Mouse (Mus musculus): Measurements from ENCODE around the gene Gm10718. TPM values are rescaled to one million over a fixed set of nuclear protein-coding genes. Genes with fewer than 3 reads are reported as not detected.
"Not testable (repeated sequence)": the region's sequence is repeated elsewhere in the genome, so short reads cannot be mapped to it uniquely, and the experiment has no call there.

Gm10718 gene
- 1.5 TPM in 1 of 2 replicates, not detected in the other for polyA plus RNA-seq (2015; fragmentation: Nextera tagmentation; extraction: Ambion mirVana)

DNA sequence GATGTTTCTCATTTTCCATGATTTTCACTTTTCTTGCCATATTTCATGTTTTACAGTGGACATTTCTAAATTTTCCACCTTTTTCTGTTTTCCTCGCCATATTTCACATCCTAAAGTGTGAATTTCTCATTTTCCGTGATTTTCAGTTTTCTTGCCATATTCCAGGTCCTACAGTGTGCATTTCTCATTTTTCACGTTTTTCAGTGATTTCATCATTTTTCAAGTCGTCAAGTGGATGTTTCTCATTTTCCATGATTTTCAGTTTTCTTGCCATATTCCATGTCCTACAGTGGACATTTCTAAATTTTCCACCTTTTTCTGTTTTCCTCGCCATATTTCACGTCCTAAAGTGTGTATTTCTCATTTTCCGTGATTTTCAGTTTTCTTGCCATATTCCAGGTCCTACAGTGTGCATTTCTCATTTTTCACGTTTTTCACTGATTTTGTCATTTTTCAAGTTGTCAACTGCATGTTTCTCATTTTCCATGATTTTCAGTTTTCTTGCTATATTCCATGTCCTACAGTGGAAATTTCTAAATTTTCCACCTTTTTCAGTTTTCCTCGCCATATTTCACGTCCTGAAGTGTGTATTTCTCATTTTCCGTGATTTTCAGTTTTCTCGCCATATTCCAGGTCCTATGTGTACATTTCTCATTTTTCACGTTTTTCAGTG is at the start of gene Gm10718:
Gm10718 (plus strand) TSS at position 236 of the 673 bp plus-strand sequence.
- 76% methylated on average over 12 of the region's 13 CpGs for WGBS
- H3K9me3 ChIP-seq; H3K36me3 ChIP-seq; H3K4me3 ChIP-seq; H3K4me2 ChIP-seq; H3K4me1 ChIP-seq; ATAC-seq (ENCODE audit: insufficient number of reproducible peaks, insufficient read depth, low FRiP score, low TSS enrichment, low read depth); H3K27me3 ChIP-seq; H3K9ac ChIP-seq; H3K27ac ChIP-seq: not testable (repeated sequence)

DNA sequence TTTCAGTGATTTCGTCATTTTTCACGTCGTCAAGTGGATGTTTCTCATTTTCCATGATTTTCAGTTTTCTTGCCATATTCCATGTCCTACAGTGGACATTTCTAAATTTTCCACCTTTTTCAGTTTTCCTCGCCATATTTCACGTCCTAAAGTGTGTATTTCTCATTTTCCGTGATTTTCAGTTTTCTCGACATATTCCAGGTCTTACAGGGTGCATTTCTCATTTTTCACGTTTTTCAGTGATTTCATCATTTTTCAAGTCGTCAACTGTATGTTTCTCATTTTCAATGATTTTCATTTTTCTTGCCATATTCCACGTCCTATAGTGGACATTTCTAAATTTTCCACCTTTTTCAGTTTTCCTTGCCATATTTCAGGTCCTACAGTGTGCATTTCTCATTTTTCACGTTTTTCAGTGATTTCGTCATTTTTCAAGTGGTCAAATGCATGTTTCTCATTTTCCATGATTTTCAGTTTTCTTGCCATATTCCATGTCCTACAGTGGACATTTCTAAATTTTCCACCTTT is 22.8 kb upstream of the Gm10718 start, which contains the start of gene Gm10722:
Gm10722 (plus strand) TSS at position 478 of the 528 bp plus-strand sequence.
- not testable (repeated sequence) for H3K4me2 ChIP-seq; H3K9me3 ChIP-seq; H3K9ac ChIP-seq; H3K4me3 ChIP-seq; H3K27ac ChIP-seq; H3K27me3 ChIP-seq; H3K4me1 ChIP-seq; ATAC-seq (ENCODE audit: insufficient number of reproducible peaks, insufficient read depth, low FRiP score, low TSS enrichment, low read depth); H3K36me3 ChIP-seq
- WGBS: 73% methylated on average over 12 of the region's 12 CpGs

DNA sequence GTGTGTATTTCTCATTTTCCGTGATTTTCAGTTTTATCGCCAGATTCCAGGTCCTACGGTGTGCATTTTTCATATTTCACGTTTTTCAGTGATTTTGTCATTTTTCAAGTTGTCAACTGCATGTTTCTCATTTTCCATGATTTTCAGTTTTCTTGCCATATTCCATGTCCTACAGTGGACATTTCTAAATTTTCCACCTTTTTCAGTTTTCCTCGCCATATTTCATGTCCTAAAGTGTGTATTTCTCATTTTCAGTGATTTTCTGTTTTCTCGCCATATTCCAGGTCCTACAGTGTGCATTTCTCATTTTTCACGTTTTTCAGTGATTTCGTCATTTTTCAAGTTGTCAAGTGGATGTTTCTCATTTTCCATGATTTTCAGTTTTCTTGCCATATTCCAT is 22.3 kb upstream of the Gm10718 start:
- not testable (repeated sequence) for H3K4me2 ChIP-seq; H3K4me1 ChIP-seq; H3K4me3 ChIP-seq; H3K9me3 ChIP-seq; H3K27me3 ChIP-seq; H3K27ac ChIP-seq; H3K36me3 ChIP-seq; H3K9ac ChIP-seq; ATAC-seq (ENCODE audit: insufficient number of reproducible peaks, insufficient read depth, low FRiP score, low TSS enrichment, low read depth)
- 64% methylated on average over 8 of the region's 8 CpGs for WGBS

DNA sequence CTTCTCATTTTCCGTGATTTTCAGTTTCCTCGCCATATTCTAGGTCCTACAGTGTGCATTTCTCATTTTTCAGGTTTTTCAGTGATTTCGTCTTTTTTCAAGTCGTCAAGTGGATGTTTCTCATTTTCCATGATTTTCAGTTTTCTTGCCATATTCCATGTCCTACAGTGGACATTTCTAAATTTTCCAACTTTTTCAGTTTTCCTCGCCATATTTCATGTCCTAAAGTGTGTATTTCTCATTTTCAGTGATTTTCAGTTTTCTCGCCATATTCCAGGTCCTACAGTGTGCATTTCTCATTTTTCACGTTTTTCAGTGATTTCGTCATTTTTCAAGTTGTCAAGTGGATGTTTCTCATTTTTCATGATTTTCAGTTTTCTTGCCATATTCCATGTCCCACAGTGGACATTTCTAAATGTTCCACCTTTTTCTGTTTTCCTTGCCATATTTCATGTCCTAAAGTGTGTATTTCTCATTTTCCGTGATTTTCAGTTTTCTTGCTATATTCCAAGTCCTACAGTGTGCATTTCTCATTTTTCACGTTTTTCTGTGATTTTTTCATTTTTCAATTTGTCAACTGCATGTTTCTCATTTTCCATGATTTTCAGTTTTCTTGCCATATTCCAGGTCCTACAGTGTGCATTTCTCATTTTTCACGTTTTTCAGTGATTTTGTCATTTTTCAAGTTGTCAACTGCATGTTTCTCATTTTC is 21.2 kb upstream of the Gm10718 start:
- H3K9ac ChIP-seq, H3K4me2 ChIP-seq, H3K4me3 ChIP-seq, H3K4me1 ChIP-seq, H3K36me3 ChIP-seq, H3K9me3 ChIP-seq, H3K27me3 ChIP-seq, H3K27ac ChIP-seq: not testable (repeated sequence)
- WGBS: 72% methylated on average over 9 of the region's 11 CpGs
- ATAC-seq (ENCODE audit: insufficient number of reproducible peaks, insufficient read depth, low FRiP score, low TSS enrichment, low read depth): peak; percentile 87

DNA sequence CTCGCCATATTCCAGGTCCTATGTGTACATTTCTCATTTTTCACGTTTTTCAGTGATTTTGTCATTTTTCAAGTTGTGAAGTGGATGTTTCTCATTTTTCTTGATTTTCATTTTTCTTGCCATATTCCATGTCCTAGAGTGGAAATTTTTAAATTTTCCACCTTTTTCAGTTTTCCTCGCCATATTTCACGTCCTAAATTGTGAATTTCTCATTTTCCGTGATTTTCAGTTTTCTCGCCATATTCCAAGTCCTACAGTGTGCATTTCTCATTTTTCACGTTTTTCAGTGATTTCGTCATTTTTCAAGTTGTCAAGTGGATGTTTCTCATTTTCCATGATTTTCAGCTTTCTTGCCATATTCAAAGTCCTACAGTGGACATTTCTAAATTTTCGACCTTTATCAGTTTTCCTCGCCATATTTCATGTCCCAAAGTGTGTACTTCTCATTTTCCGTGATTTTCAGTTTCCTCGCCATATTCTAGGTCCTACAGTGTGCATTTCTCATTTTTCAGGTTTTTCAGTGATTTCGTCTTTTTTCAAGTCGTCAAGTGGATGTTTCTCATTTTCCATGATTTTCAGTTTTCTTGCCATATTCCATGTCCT is 20.5 kb upstream of the Gm10718 start, which contains the start of gene Gm11168:
Gm11168 (plus strand) TSS at position 553 of the 603 bp plus-strand sequence.
- not testable (repeated sequence) for H3K36me3 ChIP-seq; H3K27ac ChIP-seq; H3K9ac ChIP-seq; H3K9me3 ChIP-seq; H3K27me3 ChIP-seq; H3K4me1 ChIP-seq; H3K4me2 ChIP-seq; H3K4me3 ChIP-seq; ATAC-seq (ENCODE audit: insufficient number of reproducible peaks, insufficient read depth, low FRiP score, low TSS enrichment, low read depth)
- 77% methylated on average over 6 of the region's 14 CpGs for WGBS

DNA sequence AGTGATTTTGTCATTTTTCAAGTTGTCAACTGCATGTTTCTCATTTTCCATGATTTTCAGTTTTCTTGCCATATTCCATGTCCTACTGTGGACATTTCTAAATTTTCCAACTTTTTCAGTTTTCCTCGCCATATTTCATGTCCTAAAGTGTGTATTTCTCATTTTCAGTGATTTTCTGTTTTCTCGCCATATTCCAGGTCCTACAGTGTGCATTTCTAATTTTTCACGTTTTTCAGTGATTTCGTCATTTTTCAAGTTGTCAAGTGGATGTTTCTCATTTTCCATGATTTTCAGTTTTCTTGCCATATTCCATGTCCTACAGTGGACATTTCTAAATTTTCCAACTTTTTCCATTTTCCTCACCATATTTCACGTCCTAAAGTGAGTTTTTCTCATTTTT is 17.2 kb upstream of the Gm10718 start:
- H3K27me3 ChIP-seq; ATAC-seq (ENCODE audit: insufficient number of reproducible peaks, insufficient read depth, low FRiP score, low TSS enrichment, low read depth); H3K4me1 ChIP-seq; H3K27ac ChIP-seq; H3K36me3 ChIP-seq; H3K4me3 ChIP-seq; H3K9ac ChIP-seq; H3K9me3 ChIP-seq; H3K4me2 ChIP-seq: not testable (repeated sequence)
- 83% methylated on average over 1 of the region's 5 CpGs for WGBS

DNA sequence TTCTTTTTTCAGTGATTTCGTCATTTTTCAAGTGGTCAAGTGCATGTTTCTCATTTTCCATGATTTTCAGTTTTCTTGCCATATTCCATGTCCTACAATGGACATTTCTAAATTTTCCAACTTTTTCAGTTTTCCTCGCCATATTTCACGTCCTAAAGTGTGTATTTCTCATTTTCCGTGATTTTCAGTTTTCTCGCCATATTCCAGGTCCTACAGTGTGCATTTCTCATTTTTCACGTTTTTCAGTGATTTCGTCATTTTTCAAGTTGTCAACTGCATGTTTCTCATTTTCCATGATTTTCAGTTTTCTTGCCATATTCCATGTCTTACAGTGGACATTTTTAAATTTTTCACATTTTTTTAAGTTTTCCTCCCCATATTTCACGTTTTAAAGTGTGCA is 16.7 kb upstream of the Gm10718 start:
- 72% methylated on average over 8 of the region's 8 CpGs for WGBS
- H3K4me3 ChIP-seq, H3K9me3 ChIP-seq, H3K4me2 ChIP-seq, H3K27me3 ChIP-seq, H3K4me1 ChIP-seq, H3K36me3 ChIP-seq, H3K9ac ChIP-seq, H3K27ac ChIP-seq: not testable (repeated sequence)
- peak; percentile 76 for ATAC-seq (ENCODE audit: insufficient number of reproducible peaks, insufficient read depth, low FRiP score, low TSS enrichment, low read depth)

DNA sequence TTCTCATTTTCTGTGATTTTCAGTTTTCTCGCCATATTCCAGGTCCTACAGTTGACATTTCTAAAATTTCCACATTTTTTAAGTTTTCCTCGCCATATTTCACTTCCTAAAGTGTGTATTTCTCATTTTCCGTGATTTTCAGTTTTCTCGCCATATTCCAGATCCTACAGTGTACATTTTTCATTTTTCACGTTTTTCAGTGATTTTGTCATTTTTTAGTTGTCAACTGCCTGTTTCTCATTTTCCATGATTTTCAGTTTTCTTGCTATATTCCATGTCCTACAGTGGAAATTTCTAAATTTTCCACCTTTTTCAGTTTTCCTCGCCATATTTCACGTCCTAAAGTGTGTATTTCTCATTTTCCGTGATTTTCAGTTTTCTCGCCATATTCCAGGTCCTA is 16.1 kb upstream of the Gm10718 start:
- not testable (repeated sequence) for H3K4me1 ChIP-seq, H3K9ac ChIP-seq, H3K27me3 ChIP-seq, H3K4me2 ChIP-seq, H3K36me3 ChIP-seq, H3K27ac ChIP-seq, H3K4me3 ChIP-seq, H3K9me3 ChIP-seq
- WGBS: 80% methylated on average over 8 of the region's 9 CpGs
- ATAC-seq (ENCODE audit: insufficient number of reproducible peaks, insufficient read depth, low FRiP score, low TSS enrichment, low read depth): peak; percentile 8; the same call in 1 of the 2 replicates

DNA sequence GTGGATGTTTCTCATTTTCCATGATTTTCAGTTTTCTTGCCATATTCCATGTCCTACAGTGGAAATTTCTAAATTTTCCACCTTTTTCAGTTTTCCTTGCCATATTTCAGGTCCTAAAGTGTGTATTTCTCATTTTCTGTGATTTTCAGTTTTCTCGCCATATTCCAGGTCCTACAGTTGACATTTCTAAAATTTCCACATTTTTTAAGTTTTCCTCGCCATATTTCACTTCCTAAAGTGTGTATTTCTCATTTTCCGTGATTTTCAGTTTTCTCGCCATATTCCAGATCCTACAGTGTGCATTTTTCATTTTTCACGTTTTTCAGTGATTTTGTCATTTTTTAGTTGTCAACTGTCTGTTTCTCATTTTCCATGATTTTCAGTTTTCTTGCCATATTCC is 14.0 kb upstream of the Gm10718 start:
- ATAC-seq (ENCODE audit: insufficient number of reproducible peaks, insufficient read depth, low FRiP score, low TSS enrichment, low read depth): peak; percentile 63
- not testable (repeated sequence) for H3K9ac ChIP-seq, H3K4me3 ChIP-seq, H3K4me1 ChIP-seq, H3K4me2 ChIP-seq, H3K9me3 ChIP-seq, H3K36me3 ChIP-seq, H3K27me3 ChIP-seq, H3K27ac ChIP-seq
- WGBS: no CpG with 5 or more reads among the region's 5 CpGs

DNA sequence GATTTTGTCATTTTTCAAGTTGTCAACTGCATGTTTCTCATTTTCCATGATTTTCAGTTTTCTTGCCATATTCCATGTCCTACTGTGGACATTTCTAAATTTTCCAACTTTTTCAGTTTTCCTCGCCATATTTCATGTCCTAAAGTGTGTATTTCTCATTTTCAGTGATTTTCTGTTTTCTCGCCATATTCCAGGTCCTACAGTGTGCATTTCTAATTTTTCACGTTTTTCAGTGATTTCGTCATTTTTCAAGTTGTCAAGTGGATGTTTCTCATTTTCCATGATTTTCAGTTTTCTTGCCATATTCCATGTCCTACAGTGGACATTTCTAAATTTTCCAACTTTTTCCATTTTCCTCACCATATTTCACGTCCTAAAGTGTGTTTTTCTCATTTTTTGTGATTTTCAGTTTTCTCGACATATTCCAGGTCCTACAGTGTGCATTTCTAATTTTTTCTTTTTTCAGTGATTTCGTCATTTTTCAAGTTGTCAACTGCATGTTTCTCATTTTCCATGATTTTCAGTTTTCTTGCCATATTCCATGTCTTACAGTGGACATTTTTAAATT is 11.2 kb upstream of the Gm10718 start:
- not testable (repeated sequence) for H3K27me3 ChIP-seq; H3K9ac ChIP-seq; H3K4me3 ChIP-seq; H3K9me3 ChIP-seq; H3K27ac ChIP-seq; H3K36me3 ChIP-seq; H3K4me1 ChIP-seq; ATAC-seq (ENCODE audit: insufficient number of reproducible peaks, insufficient read depth, low FRiP score, low TSS enrichment, low read depth); H3K4me2 ChIP-seq
- WGBS: 86% methylated on average over 3 of the region's 7 CpGs

DNA sequence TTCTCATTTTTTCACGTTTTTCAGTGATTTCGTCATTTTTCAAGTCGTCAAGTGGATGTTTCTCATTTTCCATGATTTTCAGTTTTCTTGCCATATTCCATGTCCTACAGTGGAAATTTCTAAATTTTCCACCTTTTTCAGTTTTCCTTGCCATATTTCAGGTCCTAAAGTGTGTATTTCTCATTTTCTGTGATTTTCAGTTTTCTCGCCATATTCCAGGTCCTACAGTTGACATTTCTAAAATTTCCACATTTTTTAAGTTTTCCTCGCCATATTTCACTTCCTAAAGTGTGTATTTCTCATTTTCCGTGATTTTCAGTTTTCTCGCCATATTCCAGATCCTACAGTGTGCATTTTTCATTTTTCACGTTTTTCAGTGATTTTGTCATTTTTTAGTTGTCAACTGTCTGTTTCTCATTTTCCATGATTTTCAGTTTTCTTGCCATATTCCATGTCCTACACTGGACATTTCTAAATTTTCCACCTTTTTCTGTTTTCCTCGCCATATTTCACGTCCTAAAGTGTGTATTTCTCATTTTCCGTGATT is 10.5 kb upstream of the Gm10718 start, which contains the start of gene Gm10721:
Gm10721 (plus strand) TSS at position 408 of the 547 bp plus-strand sequence.
- H3K36me3 ChIP-seq, H3K9ac ChIP-seq, H3K4me1 ChIP-seq, H3K27me3 ChIP-seq, H3K9me3 ChIP-seq, H3K4me2 ChIP-seq, H3K4me3 ChIP-seq, H3K27ac ChIP-seq: not testable (repeated sequence)
- no CpG with 5 or more reads among the region's 11 CpGs for WGBS
- ATAC-seq (ENCODE audit: insufficient number of reproducible peaks, insufficient read depth, low FRiP score, low TSS enrichment, low read depth): peak; percentile 72

Data from embryonic facial prominence, embryonic 13.5 days (tissue).